Mouse (Mus musculus) small intestine, adult 2 months (tissue): ENCODE data around the gene Krtap26-1.

Source experiments
- CTCF ChIP-seq: fragments of 200-500 bp; IDR thresholded peaks from 2 replicates; pipeline ENCODE4 v1.5.1; 2012; ENCODE audit warnings: low read depth, mild to moderate bottlenecking, control low read depth, inconsistent platforms, low read length, moderate library complexity, mixed read lengths; ENCODE audit not compliant: insufficient replicate concordance, insufficient read length; ENCODE audit errors: extremely low read depth
- POLR2A ChIP-seq: fragments of 200-500 bp; IDR thresholded peaks from 2 replicates; pipeline ENCODE4 v1.6.1; 2012; ENCODE audit warnings: low read depth, mild to moderate bottlenecking, control low read depth, inconsistent platforms, low read length, moderate library complexity

- TF ChIP-seq POLR2A (no peak), CTCF (no peak)
Observed at GRCm38 (mm10) chr16:88657426-88657825, 9.8 kb upstream of the Krtap26-1 start.
